Mouse (Mus musculus): Measurements from ENCODE around the gene Fbxw17.
"Not testable (repeated sequence)": the region's sequence is repeated elsewhere in the genome, so short reads cannot be mapped to it uniquely, and the experiment has no call there.

Fbxw17 gene

GRCm38 (mm10) chr13:50417389-50418183 is at the start of gene Fbxw17:
Gene Fbxw17, plus strand, starts transcription at chr13:50417864.
- DNase-seq: peak; percentile 84 to 87

GRCm38 (mm10) chr13:50372934-50373705 is 44.5 kb upstream of the Fbxw17 start:
- not testable (repeated sequence) for DNase-seq

GRCm38 (mm10) chr13:50389146-50389545 is 28.5 kb upstream of the Fbxw17 start:
- DNase-seq: not testable (repeated sequence)

- peak in 1 of 2 experiments; percentile 11 for DNase-seq
These were observed 757 bp downstream of the Fbxw17 start for GRCm38 (mm10) chr13:50418421-50418820.

DNA sequence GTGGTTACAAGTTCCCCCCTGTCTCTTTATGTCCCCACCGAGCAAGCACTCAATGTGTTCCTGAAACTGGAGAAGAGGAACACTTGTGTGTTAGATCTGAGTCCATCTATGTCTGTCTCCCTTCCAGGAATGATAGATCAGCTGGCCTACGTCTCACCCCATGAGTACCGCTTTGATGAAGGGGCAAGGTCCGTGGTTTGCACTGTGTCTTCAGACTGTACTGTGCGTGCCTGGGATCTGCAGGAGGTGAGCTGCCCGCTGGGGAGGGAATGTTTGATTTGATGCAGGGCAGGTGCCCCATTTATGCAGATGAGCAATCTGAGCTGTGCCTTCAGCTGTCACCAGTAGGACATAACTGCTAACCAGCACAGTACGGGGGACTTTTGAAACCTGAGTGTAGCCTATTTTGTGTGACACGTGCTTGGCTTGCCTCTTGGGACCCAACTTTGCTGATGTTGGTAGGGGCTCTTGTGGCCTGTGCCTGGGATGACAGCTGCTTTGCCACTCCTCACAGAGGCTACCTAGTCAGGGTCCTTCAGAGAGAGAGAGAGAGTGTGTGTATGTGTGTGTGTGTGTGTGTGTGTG is 6.1 kb downstream of the Fbxw17 start:
- DNase-seq: no peak

DNA sequence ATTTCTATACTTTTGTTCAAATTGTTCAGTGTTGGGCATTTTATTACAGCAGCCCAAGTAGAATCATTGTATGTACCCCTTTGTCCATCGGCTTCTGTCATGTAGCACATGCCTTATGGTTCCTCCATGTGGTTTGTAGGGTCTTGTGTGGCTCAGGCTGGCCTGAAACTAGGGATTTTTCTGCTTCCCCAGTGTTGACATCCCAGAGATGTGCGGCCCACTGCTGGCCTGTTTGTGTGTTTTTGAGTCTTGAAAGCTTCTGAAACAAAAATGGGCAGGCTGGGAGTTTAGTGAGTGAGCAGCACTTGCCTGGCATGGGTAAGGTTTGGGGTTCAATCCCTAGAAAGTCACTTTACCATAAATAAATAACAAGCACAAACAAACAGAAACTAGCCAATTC is 6.9 kb downstream of the Fbxw17 start:
- DNase-seq: no peak

DNA sequence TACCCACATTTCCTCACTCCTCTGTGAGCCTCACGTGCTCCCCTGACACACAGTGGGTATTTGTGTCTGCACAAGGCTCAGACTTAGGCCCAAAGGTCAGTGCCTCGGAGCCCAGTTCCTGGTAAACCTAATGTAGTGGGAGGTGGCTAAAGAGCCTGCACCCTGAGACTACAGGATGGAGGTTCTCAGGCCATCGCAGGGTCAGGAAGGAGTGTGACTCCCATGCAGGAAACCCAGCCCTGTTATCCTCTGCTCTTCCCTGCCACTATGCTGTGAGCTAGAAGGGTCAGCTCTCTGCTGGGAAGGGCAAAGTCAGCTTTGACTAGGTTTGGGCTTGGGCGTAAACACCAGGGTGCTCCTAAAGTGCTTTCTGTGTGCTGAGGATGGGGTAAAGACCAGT is 9.0 kb downstream of the Fbxw17 start:
- DNase-seq: no peak

DNA sequence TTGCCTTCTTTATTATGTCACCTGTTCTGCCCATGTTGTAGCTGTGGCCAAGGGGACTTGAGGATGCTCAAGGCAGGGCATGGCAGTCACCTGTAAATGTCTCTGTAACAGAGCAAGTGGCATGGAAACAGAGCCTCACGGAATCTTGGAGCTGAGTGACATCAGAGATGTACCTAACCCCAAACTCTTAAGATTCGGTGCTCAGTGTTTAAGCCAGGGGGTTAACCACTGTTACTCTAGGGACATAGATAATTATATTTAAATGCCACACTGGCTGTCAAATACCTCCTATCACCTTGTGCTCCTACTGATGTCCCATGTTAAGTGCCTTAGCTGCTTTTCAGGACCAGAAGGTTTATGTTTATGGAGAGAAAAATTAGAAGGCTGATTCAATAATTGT is 26.1 kb downstream of the Fbxw17 start, which contains the start of gene Gm47429:
TSS of gene Gm47429 (minus strand) at position 101 of the 400 bp plus-strand sequence.
- no peak for DNase-seq

DNA sequence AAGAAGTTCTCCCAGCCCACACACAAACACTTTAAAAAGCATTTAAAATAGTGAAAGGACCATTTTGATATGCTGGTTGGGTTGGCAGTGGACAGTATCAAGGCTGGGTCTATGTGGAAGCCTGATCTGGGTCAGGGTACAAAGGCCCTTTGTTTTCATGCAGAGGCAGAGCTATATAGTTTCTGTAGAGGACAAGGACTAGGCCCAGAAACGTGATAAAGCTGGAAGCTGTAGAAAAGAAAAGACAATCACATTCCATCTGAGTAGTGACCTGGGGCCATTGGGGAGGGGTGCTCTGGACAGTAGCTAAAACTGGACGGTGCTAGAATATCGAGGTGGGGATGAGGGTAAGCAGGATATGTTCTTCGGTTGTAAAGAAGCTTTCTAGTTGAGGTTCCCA is 27.6 kb downstream of the Fbxw17 start:
- DNase-seq: no peak

GRCm38 (mm10) chr13:50452266-50452665 is 34.6 kb downstream of the Fbxw17 start:
- DNase-seq: not testable (repeated sequence)

DNA sequence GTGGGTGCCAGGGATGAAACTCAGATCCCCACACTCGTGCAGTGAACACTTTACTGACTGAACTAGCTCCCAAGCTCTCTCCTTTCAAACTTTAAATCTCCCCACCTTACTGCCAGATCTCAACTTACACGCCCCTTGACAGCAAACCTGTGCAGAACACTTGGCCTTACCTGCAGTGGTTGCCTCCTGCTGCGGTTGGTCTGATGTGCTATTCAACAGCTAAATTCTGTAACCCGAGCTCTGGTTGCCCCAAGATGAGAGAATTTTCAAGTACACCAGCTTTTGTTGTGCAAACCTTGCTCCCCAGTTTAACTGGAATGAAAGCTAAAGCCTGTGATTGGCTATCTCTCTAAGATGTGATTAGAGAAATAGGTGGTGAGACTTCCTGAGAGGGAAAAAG is 35.8 kb downstream of the Fbxw17 start:
- DNase-seq: no peak

- DNase-seq: not testable (repeated sequence)
These were observed 42.8 kb downstream of the Fbxw17 start for GRCm38 (mm10) chr13:50460433-50460832.

GRCm38 (mm10) chr13:50464621-50465562 is 47.2 kb downstream of the Fbxw17 start:
- no peak for DNase-seq

GRCm38 (mm10) chr13:50467007-50467406 is 49.3 kb downstream of the Fbxw17 start, which contains the start of gene Nutm2:
Gene Nutm2, plus strand, starts transcription at chr13:50467307.
- DNase-seq: no peak

Measured in cerebellum, postnatal 10 days (tissue).